Mouse (Mus musculus): ENCODE measurements at regions not wholly inside any gene's neighbourhood (a gene's known extent, or its start where the extent isn't known, plus 50 kb on each side); places are given as distances from the start of the nearest gene placed in this dataset.

GRCm38 (mm10) chr2:115211191-115211590 lies 370.3 kb upstream of the BC052040 start:
- Histone ChIP-seq H3K4me3 (ENCODE audit: insufficient read depth, low read depth, low read length) (no peak overlapping the region), H3K27ac (ENCODE audit: insufficient read depth, low read depth, low read length) (no peak overlapping the region), H3K4me1 (ENCODE audit: control insufficient read depth, insufficient read depth, low read length) (no peaks in the 10 kb centered on the region)
- TF ChIP-seq POLR2A (IDR thresholded peaks at IDR 0.05; ENCODE audit: insufficient read depth, low read depth, low read length) = no peak
- no peak for TF ChIP-seq CTCF (IDR thresholded peaks at IDR 0.05; ENCODE audit: insufficient read depth, low read depth, low read length)

- Histone ChIP-seq H3K27ac (ENCODE audit: insufficient read depth, low read depth, low read length) (no peak overlapping the region), H3K4me3 (ENCODE audit: insufficient read depth, low read depth, low read length) (no peak overlapping the region), H3K4me1 (ENCODE audit: control insufficient read depth, insufficient read depth, low read length) (no peaks in the 10 kb centered on the region)
- no peak for TF ChIP-seq CTCF (IDR thresholded peaks at IDR 0.05; ENCODE audit: insufficient read depth, low read depth, low read length)
- no peak for TF ChIP-seq POLR2A (IDR thresholded peaks at IDR 0.05; ENCODE audit: insufficient read depth, low read depth, low read length)
- WGBS = 74% methylated on average over 18 of the region's 18 CpGs
Measured at GRCm38 (mm10) chr2:115213181-115213970, 368.1 kb upstream of the BC052040 start.

GRCm38 (mm10) chr2:115214292-115214691 lies 367.2 kb upstream of the BC052040 start:
- no peak overlapping the region for H3K4me3 ChIP-seq (ENCODE audit: insufficient read depth, low read depth, low read length)
- 81% methylated on average over 6 of the region's 6 CpGs for WGBS
- H3K4me1 ChIP-seq (ENCODE audit: control insufficient read depth, insufficient read depth, low read length) = no peaks in the 10 kb centered on the region
- TF ChIP-seq POLR2A (IDR thresholded peaks at IDR 0.05; ENCODE audit: insufficient read depth, low read depth, low read length) (no peak), CTCF (IDR thresholded peaks at IDR 0.05; ENCODE audit: insufficient read depth, low read depth, low read length) (no peak)
- H3K27ac ChIP-seq (ENCODE audit: insufficient read depth, low read depth, low read length) = no peak overlapping the region

GRCm38 (mm10) chr2:115230041-115230440 lies 351.5 kb upstream of the BC052040 start:
- Histone ChIP-seq H3K27ac (ENCODE audit: insufficient read depth, low read depth, low read length) (no peak overlapping the region), H3K4me1 (ENCODE audit: control insufficient read depth, insufficient read depth, low read length) (no peaks in the 10 kb centered on the region), H3K4me3 (ENCODE audit: insufficient read depth, low read depth, low read length) (no peak overlapping the region)
- TF ChIP-seq CTCF (IDR thresholded peaks at IDR 0.05; ENCODE audit: insufficient read depth, low read depth, low read length) (no peak), POLR2A (IDR thresholded peaks at IDR 0.05; ENCODE audit: insufficient read depth, low read depth, low read length) (no peak)
- 94% methylated on average over 4 of the region's 4 CpGs for WGBS

GRCm38 (mm10) chr2:115247673-115248072 lies 333.8 kb upstream of the BC052040 start:
- H3K4me3 ChIP-seq (ENCODE audit: insufficient read depth, low read depth, low read length) = no peak overlapping the region
- TF ChIP-seq CTCF (IDR thresholded peaks at IDR 0.05; ENCODE audit: insufficient read depth, low read depth, low read length) (no peak), POLR2A (IDR thresholded peaks at IDR 0.05; ENCODE audit: insufficient read depth, low read depth, low read length) (no peak)
- 86% methylated on average over 4 of the region's 4 CpGs for WGBS
- no peaks in the 10 kb centered on the region for H3K4me1 ChIP-seq (ENCODE audit: control insufficient read depth, insufficient read depth, low read length)
- no peak overlapping the region for H3K27ac ChIP-seq (ENCODE audit: insufficient read depth, low read depth, low read length)

GRCm38 (mm10) chr2:115250019-115250807 lies 331.3 kb upstream of the BC052040 start:
- Histone ChIP-seq H3K27ac (ENCODE audit: insufficient read depth, low read depth, low read length) (no peak overlapping the region), H3K4me1 (ENCODE audit: control insufficient read depth, insufficient read depth, low read length) (no peaks in the 10 kb centered on the region), H3K4me3 (ENCODE audit: insufficient read depth, low read depth, low read length) (no peak overlapping the region)
- TF ChIP-seq CTCF (IDR thresholded peaks at IDR 0.05; ENCODE audit: insufficient read depth, low read depth, low read length) (no peak), POLR2A (IDR thresholded peaks at IDR 0.05; ENCODE audit: insufficient read depth, low read depth, low read length) (no peak)
- 21% methylated on average over 5 of the region's 5 CpGs for WGBS

- Histone ChIP-seq H3K4me3 (ENCODE audit: insufficient read depth, low read depth, low read length) (no peak overlapping the region), H3K4me1 (ENCODE audit: control insufficient read depth, insufficient read depth, low read length) (no peaks in the 10 kb centered on the region), H3K27ac (ENCODE audit: insufficient read depth, low read depth, low read length) (no peak overlapping the region)
- TF ChIP-seq POLR2A (IDR thresholded peaks at IDR 0.05; ENCODE audit: insufficient read depth, low read depth, low read length) (no peak), CTCF (IDR thresholded peaks at IDR 0.05; ENCODE audit: insufficient read depth, low read depth, low read length) (no peak)
- WGBS = 89% methylated on average over 2 of the region's 2 CpGs
Measured at GRCm38 (mm10) chr2:115257391-115257790, 324.1 kb upstream of the BC052040 start.

GRCm38 (mm10) chr2:115268247-115268646 lies 313.3 kb upstream of the BC052040 start:
- Histone ChIP-seq H3K4me1 (ENCODE audit: control insufficient read depth, insufficient read depth, low read length) (no peaks in the 10 kb centered on the region), H3K4me3 (ENCODE audit: insufficient read depth, low read depth, low read length) (no peak overlapping the region), H3K27ac (ENCODE audit: insufficient read depth, low read depth, low read length) (no peak overlapping the region)
- WGBS = 35% methylated on average over 7 of the region's 7 CpGs
- no peak for TF ChIP-seq POLR2A (IDR thresholded peaks at IDR 0.05; ENCODE audit: insufficient read depth, low read depth, low read length)
- TF ChIP-seq CTCF (IDR thresholded peaks at IDR 0.05; ENCODE audit: insufficient read depth, low read depth, low read length) = no peak

- Histone ChIP-seq H3K4me1 (ENCODE audit: control insufficient read depth, insufficient read depth, low read length) (no peaks in the 10 kb centered on the region), H3K4me3 (ENCODE audit: insufficient read depth, low read depth, low read length) (no peak overlapping the region), H3K27ac (ENCODE audit: insufficient read depth, low read depth, low read length) (peak overlapping the region; percentile 51; the same call in 1 of the 2 replicates)
- WGBS = 42% methylated on average over 4 of the region's 4 CpGs
- TF ChIP-seq POLR2A (IDR thresholded peaks at IDR 0.05; ENCODE audit: insufficient read depth, low read depth, low read length) (no peak), CTCF (IDR thresholded peaks at IDR 0.05; ENCODE audit: insufficient read depth, low read depth, low read length) (no peak)
Measured at GRCm38 (mm10) chr2:115277421-115277820, 304.1 kb upstream of the BC052040 start.
